Mouse (Mus musculus): ENCODE measurements around the gene Wdr20.

Gene Wdr20

GRCm38 (mm10) chr12:110779296-110779695, 41.6 kb downstream of the Wdr20 start:
- no peak for DNase-seq (ENCODE audit: low spot score in 2 of 2)

DNA sequence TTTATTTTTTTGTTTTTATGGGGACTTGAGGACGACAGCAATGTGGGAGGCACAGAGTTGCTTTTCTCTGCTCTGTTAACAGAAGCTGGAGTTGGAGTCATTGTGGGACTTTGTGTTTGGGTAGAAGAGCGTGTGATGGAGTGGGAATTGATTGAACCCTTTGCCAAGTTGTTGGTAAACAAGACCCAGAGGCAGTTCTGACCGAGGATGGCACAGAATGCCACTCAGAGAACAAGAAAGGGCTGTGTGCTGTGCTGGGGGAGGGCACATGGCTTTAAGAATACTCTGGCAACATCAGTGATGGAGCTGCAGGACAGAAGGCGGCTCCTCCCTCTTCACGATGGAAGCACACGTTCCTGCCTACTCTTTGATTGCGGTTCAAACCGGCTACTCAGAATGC, 43.4 kb downstream of the Wdr20 start:
- DNase-seq (ENCODE audit: low spot score in 2 of 2), result no peak

DNA sequence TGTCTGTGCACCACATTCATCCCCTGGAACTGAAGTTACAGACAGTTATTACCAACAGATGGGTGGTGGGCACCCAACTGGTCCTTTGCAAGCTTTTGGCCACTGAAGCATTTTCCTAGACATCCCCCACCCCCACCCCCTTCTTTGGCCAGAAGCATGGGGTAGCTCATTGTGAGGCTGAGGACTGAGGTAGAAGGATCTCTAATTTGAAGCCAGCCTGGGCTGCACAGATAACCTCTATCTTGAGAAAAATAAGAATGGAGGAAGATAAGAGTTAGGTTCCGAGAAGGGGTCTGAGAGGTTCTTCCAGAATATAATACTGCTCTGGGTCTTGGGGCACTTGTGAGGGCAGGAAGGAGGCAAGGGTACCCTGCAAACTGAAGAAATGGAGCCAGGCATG, 44.5 kb downstream of the Wdr20 start:
- DNase-seq (ENCODE audit: low spot score in 2 of 2), result no peak

- DNase-seq (ENCODE audit: low spot score in 2 of 2), result no peak
These were observed 46.5 kb downstream of the Wdr20 start for GRCm38 (mm10) chr12:110784211-110784610.

GRCm38 (mm10) chr12:110786243-110786642, 48.5 kb downstream of the Wdr20 start:
- DNase-seq (ENCODE audit: low spot score in 2 of 2), result no peak

- no peak for DNase-seq (ENCODE audit: low spot score in 2 of 2)
These were observed 52.8 kb downstream of the Wdr20 start for GRCm38 (mm10) chr12:110790580-110790979.

DNA sequence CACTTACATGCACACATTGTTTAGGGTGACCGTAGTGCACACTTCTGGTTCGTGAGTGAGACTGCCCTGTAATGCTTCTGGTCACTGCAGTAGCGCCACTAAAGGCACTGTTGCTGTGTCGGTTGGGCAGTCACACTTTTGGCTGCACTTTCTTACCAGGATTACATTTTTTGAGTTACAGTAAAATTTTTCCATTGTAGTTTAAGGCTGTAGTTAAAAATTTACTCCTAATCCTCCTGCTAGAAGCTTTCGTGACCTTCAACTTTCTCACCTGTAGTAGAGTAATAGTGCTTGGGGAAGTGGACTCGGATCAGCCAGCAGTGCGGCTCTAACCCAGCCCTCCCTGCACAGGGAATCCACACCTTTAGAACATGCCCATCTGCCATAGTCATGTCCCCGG, 53.3 kb downstream of the Wdr20 start:
- no peak for DNase-seq (ENCODE audit: low spot score in 2 of 2)

GRCm38 (mm10) chr12:110795035-110795434, 57.3 kb downstream of the Wdr20 start:
- DNase-seq (ENCODE audit: low spot score in 2 of 2), result no peak

- no peak for DNase-seq (ENCODE audit: low spot score in 2 of 2)
These were observed 59.0 kb downstream of the Wdr20 start for GRCm38 (mm10) chr12:110796748-110797147.

GRCm38 (mm10) chr12:110797202-110797601, 59.5 kb downstream of the Wdr20 start:
- no peak for DNase-seq (ENCODE audit: low spot score in 2 of 2)

DNA sequence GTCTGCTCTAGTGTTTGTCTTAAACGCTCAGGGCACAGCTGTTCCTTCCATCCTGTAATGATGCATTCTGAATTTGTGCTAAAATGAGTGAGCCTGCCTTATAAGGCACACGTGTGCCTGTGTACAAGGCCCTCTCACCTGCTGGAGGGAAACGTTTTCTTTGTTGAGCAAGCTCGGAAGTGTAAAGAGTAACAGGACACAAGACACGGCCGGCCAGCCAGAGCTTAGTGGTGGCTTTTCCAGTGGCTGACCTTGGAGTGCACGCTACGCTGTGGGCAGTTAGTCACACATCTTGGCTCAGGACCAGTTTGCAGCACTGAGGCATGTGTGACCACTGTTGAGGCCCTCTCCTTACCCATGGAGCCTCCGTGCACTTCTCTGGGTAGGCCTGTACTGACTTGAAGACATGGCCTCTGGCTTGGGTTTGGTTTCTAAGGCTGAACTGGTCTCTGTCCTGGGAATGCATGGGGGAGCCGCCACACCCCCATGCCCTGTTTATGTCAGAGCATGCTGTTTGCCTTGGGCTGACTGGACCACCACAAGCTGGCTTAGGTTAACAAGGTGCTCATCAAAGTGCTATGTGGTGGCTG, 60.2 kb downstream of the Wdr20 start:
- no peak for DNase-seq (ENCODE audit: low spot score in 2 of 2)

DNA sequence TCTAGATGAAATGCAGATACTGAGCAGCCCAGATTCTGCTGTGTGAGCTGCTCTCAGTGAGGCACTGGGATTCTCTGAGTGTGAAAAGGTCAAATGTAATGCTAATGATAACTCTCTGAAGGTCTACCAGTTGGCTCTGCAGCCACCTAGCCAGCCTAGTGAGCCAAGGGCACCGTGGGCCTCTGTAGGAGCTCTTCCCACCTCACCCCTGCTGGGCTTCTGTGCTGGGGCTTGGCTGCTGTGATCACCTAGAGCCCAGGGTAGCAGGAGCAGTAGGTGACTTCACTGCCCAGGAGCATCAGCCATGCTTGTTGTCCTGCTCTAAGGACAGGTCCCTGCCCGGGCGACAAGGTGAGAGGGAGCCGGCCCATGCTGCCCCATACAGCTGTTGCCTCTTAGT, 61.5 kb downstream of the Wdr20 start:
- no peak for DNase-seq (ENCODE audit: low spot score in 2 of 2)

- no peak for DNase-seq (ENCODE audit: low spot score in 2 of 2)
These were observed 64.2 kb downstream of the Wdr20 start for GRCm38 (mm10) chr12:110801876-110802464.

GRCm38 (mm10) chr12:110802674-110803297, 65.0 kb downstream of the Wdr20 start:
- no peak for DNase-seq (ENCODE audit: low spot score in 2 of 2)

DNA sequence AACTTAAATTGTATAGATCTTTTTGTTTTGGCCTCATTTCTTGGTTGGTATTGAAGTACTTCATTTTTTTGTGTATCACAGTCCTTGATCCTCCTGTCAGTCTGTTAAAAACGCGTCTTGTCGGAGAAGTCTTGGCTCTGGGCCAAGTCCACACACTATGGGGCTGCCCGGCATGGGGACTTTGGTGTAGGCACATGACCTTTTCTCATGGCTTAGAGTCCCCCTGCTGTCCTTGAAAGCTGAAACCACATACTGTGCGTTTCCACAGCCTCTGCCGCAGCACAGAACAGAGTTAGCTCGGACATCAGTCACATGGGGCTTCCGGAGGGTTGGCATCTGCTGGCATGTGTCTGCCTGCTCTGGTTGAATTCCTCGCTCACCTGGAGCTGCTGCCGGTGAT, 66.5 kb downstream of the Wdr20 start:
- no peak for DNase-seq (ENCODE audit: low spot score in 2 of 2)

DNA sequence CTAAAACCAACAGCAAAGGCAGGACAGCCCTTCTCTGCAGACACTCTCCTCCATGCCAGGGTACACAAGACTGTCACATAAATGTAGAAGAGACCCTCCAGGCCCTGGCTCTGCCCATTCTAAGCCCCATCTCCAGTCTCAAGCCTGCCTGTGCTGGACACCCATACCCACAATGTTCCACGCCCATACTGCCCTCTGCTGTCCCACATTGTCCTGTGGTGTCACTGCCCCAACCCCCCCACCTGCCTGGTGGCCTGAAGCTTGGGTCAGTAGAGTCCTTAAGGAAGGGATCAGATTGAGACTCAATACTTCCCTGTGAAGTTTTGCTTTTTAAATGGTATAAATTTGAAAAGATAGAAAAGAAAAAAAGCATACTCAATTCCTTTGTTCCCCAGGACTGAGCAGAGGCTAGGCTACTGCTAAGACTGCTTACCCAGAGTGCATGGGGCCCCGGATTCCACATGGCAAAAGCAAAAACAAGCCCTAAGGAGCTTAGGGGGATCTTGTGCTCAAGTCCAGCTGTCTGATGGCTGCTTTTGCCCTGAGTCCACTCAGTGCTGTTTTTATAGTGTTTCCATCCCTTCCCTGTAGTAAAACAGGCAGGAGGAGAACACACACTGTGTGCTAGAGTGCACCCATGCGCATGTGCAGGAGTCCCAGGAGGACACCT, 68.7 kb downstream of the Wdr20 start:
- DNase-seq (ENCODE audit: low spot score in 2 of 2), result no peak

- no peak for DNase-seq (ENCODE audit: low spot score in 2 of 2)
These were observed 70.7 kb downstream of the Wdr20 start for GRCm38 (mm10) chr12:110808430-110808829.

DNA sequence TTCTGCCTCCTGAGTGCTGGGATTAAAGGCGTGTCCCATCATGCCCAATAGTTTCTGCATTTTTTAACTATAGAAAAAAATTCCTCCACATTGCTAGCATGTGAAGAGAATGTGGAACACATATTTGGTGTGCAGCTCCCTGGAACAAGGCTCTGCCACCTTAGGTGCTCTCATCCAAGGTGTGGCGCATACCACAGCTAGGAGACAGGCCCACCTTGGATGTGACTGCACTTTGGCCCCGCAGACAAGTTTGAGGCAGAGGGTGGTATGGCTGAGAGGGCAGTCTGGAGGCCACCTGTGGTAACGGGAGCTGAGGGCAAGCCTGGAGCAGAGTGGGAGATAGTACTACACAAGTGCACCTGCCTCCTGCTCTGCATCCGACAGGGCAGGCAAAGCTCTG, 71.1 kb downstream of the Wdr20 start:
- no peak for DNase-seq (ENCODE audit: low spot score in 2 of 2)

GRCm38 (mm10) chr12:110813132-110813531, 75.4 kb downstream of the Wdr20 start:
- no peak for DNase-seq (ENCODE audit: low spot score in 2 of 2)

DNA sequence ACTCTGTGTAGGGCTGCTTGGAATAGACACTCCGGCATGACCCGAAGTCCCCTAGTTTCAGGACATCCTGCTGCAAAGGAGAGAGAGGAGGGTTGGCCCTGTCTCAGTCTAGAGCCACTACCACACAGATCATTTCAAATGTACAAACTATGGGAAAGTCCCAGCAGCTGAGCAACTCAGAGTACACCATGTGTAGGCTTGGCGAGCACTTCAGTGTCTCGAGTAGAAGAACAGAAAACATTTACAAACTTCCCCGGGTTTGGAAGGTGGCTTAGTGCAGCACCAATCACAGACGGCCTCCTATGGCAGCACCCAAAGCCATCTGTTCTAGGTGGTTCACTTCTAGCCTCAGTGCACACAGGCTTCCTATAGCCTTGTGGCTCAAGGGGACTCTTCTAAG, 75.9 kb downstream of the Wdr20 start:
- no peak for DNase-seq (ENCODE audit: low spot score in 2 of 2)

DNA sequence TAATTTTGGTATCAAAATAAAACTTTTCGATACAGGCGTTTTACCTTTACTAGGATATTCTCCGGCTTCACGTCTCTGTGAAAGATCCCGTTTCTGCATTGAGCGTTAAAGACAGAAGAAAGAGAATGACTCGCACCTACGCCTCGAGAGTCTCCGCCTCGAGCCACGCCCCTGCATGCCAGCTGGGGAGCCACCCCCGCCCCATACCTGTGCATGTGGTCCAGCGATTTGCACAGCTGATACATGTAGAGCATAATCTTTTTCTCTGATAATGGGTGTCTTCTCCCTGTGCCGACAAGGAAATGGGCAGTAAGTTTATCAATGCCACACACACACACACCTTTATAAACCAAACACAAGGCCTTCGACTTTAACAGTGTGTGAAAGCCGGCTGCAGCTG, 77.2 kb downstream of the Wdr20 start:
- no peak for DNase-seq (ENCODE audit: low spot score in 2 of 2)

- no peak for DNase-seq (ENCODE audit: low spot score in 2 of 2)
These were observed 79.1 kb downstream of the Wdr20 start for GRCm38 (mm10) chr12:110816833-110817232.

GRCm38 (mm10) chr12:110819367-110819766, 81.6 kb downstream of the Wdr20 start:
- no peak for DNase-seq (ENCODE audit: low spot score in 2 of 2)

All from thymus, postnatal 10 days (tissue).